Mouse (Mus musculus) left cerebral cortex, postnatal 25 days (tissue): Measurements from ENCODE around the gene Olfr638. TPM values are rescaled to one million over a fixed set of nuclear protein-coding genes. Genes with fewer than 3 reads are reported as not detected.
"Not testable (repeated sequence)": the region's sequence is repeated elsewhere in the genome, so short reads cannot be mapped to it uniquely, and the experiment has no call there.

Experiments
- DNase-seq, 2 experiments: peaks; one replicate each; pipeline ENCODE4 v3.0.0; 2022; ENCODE audit warnings: low spot score in 2 of 2, mixed read lengths in 1 of 2
- intact Hi-C: fragments of 180-260 bp; cut with DNase I; formaldehyde crosslinking; loops from one replicate; pipeline ENCODE4 v1.15.1; 2025
- total RNA-seq, 2 experiments: library from RNA; stranded (reverse); gene quantifications; 2 replicates each; pipeline ENCODE4 v1.2.3; 2021

Gene Olfr638
- total RNA-seq = not detected

DNA sequence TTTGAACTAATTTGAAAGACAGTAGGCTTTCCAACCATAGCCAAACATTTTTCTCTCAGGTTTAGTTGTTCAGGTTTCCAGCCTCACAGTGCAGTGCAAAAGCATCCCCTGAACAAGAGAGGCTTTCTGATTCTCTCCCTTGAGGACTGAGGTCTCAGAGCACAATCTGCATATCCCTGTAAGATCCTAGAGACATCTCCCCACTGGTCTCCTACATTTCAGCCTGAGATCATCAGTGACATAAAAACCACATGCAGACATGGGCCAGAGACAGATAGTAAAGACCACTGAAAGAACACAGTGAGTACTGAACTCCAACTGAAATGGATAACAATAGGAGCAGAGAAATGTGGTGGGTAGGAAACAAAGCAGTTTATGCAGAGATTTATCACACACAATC lies at the start of gene Olfr638:
Gene Olfr638 (plus strand): TSS at position 301 of the 400 bp plus-strand sequence.
- DNase-seq = no peak
- intact Hi-C loops = no loop called here

DNA sequence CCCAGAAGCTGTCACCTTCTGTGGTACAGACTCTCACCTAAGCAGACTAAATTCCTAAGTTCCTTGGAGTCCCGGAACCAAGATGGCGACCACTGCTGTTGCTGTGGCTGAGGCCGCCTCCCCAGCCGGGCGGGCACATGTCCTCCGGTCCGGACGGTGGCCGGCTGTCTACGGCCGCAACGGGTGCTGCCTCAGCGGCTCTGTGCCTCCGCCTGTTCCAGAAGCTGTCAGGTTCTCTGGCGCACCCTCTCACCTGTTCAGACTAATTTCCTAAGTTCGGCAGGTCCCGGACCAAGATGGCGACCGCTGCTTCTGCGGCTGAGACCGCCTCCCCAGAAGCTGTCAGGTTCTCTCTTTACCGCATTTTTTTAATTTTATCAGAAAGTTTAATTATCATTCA lies 31.7 kb upstream of the Olfr638 start:
- DNase-seq, intact Hi-C loops: not testable (repeated sequence)

DNA sequence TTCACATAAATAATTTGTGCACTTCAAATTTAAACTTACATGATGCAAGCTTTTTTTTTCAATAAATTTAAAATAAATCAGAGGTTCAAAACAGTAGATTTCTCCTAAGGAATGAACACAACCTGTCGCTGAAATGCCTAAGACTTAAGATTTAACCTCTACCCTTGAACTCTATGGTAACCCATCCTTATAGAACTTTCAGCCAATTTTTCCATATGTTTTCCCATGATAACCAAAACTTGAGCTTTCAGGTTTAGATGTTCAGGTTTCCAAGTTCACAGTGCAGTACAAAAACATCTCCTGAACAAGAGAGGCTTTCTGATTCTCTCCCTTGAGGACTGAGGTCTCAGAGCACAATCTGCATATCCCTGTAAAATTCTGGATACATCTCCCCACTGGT lies 27.7 kb upstream of the Olfr638 start, which contains the start of gene Olfr635:
Gene Olfr635 (plus strand): TSS at position 301 of the 400 bp plus-strand sequence.
- no peak for DNase-seq
- intact Hi-C loops = no loop called here

DNA sequence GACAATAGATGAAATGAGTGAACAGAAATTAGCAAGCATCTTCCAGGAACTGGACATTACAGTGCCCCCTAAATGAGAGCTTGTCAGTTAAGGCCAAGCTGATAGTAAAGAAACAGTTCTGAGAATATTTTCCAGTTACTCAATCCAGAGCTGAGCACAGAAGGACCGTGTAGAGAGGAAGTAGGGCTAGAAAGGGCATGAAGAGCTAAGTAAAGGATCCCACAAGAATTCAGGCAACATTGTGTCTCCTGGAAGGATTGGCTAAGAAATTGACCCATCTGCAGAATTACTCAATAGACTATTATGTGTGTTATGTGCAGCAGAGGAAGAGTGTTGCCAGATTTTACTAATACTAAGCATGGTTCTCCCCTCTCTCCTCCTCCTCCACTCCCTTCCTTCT lies 26.8 kb upstream of the Olfr638 start:
- DNase-seq = no peak
- intact Hi-C loops = no loop called here

DNA sequence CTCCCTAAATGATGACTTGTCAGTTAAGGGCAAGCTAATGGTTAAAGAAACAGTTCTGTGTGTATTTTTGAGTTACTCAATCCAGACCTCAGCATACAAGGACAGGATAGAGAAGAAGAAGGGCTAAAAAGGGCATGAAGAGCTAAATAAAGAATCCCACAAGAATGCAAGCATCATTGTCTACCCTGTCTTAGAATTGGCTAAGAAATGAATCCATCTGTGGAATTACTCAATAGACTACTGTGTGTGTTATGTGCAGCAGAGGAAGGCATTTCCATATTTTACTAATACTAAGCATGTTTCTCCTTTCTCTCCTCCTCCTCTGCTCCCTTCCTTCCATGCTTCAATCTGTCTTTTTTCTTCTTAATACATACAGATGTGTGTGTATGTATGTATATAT lies 578 bp downstream of the Olfr638 start:
- intact Hi-C loops = no loop called here

DNA sequence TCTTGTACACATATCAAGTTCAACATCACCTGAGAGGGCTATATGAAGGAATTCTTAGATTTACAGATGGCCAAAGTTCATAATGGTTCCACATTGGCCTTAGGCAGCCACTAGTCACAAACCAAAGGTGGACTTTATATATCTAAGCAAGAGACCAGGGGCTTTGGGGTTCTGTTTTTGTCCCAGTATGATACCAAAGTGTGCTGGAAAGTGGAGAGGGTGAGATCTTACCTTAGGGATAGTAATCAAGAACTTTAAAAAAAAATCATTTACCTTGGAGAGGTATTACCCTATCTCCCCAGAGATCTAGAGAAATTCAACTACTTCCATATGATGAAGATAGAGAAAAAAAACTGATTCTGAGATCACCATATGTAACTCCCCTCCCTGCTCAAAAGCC lies 18.7 kb downstream of the Olfr638 start, which contains the start of gene Olfr639:
Gene Olfr639 (minus strand): TSS at position 101 of the 400 bp plus-strand sequence.
- DNase-seq = no peak
- intact Hi-C loops = no loop called here

More for the DNA sequence above, 578 bp downstream of the Olfr638 start:
- DNase-seq = no peak

DNA sequence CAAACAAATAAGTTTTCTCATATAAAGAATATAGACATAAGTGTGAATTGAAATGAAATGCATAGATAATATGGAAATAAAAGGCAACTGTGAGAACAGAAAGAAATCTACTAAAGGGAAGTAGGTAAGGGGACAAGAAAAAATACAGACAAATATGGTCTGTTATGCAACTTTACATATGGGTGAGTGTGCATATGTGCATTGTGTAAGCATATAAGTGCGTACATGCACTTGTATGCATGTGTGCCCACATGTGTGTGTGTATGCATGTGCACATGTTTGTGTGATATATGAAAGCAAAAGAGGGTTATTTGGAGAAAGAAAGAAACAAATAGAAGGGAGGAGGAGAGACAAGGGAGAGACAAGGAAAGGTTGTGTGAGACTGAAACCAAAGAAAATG lies 20.4 kb downstream of the Olfr638 start:
- DNase-seq = no peak
- intact Hi-C loops = no loop called here

DNA sequence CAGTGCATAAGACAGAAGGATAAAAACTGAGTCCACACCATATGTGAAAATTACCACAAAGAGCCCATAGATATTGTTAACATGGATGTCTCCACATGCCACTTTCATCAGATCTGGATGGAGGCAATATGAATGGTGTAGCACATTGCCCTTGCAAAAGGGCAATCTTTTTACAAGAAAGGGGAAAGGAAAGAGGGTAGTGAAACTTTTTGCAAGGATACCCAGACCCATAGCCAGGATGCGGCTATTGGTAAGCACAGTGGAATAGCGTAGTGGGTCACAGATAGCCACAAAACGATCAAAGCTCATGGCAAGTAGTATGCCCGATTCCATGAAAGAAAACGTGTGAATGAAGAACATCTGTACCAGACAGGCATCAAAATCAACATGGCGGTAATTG lies 23.1 kb downstream of the Olfr638 start:
- no peak for DNase-seq
- intact Hi-C loops = no loop called here

DNA sequence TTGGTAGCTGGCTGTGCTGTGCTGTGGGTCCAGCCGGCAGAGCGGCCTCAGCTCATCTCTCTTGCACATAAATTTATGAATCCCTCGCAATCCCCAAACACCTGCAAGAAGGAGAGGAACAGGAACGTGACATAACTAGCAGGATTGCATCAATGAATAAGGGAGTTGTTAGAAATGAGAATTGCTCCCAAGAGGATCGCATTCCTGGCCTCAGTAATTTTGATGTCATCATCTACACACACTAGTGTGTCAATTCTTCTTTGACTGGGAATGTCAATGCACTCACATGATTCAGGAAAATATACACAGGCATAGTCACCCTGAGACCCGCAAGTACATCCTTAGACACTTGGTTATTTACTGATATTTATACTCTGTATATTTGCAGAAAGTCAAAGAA lies 26.9 kb downstream of the Olfr638 start, which contains the start of gene Olfr640:
Gene Olfr640 (minus strand): TSS at position 101 of the 400 bp plus-strand sequence.
- intact Hi-C loops = no loop called here

DNA sequence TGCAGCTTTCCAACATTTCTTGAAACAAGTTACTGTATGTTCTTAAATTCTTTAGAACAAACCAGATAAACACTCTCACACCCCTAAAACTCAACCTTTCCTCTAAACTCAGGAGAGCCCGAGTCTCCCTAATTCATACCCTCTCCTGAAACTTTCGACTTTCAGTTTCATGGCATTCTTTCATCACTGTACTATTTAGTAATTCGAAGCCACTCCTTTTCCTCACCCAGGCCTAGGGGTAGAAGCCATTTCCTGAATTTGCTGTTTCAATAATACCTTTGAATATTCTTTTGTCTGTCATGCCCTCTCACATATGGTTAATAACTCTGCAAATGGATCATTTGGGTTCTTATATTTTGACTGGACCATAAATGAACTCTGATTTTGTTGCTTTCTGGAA lies 28.4 kb downstream of the Olfr638 start:
- DNase-seq = no peak
- intact Hi-C loops = no loop called here

More for the DNA sequence above, 26.9 kb downstream of the Olfr638 start, which contains the start of gene Olfr640:
- no peak for DNase-seq

DNA sequence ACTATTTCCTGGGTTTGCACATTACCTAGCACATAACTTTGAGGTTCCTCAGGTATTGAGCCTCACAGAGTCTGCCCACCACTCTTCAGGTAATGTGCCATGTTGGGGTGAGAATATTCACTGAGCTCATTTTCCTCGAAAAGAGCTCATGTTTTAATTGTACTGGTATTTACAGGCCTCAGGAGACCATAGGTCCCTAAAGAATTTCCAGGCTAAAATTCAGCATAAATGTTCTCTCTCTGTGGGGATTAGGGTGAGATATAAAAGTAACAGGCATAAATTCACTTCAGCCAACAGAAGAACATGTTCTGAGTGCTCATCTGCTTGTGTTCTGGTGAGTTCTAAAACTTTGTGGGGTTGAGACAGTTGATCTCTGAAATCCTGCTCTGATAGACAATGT lies 36.6 kb downstream of the Olfr638 start, which contains the start of gene Olfr641:
Gene Olfr641 (plus strand): TSS at position 301 of the 400 bp plus-strand sequence.
- intact Hi-C loops = no loop called here
- no peak for DNase-seq

DNA sequence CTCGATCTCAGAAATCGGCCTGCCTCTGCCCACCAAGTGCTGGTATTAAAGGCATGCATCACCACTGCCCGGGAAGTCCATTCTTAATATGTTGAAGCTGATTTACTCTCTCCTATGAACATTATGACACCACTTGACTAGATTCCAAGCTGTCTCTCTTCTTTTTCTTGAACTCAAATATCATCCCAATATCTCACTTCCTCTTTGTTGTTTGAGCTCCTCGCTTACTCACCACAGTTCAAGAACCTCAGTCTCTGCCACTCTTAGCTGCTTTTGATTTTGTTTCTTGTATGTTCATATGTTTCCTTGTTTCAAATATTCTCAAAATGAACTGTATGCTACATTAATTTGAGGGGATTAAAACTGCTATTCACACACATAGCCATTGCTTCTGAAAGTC lies 52.2 kb downstream of the Olfr638 start:
- intact Hi-C loops = no loop called here
- no peak for DNase-seq

DNA sequence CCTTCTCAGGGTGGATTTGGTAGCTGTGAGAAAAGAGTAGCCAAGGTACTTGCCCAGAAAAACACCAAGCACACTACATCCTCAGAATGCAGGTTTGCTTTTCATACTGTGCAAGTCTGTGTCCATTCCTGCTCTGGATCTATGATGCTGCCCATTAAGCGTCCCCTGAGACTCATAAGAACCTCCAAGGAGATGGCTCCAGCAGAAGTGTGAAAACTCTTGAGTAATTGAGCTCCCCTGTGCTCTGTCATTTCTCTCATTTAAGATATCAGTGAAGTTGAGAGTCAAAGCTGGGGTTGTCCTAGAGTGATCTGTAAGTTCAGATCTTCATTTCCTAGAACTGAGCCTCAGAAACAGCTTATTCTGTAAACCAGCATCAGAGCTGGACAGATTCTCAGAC lies 54.0 kb downstream of the Olfr638 start, which contains the start of gene Olfr642:
Gene Olfr642 (minus strand): TSS at position 101 of the 400 bp plus-strand sequence.
- intact Hi-C loops = no loop called here

More for the DNA sequence above, 54.0 kb downstream of the Olfr638 start, which contains the start of gene Olfr642:
- no peak for DNase-seq

Other genes with a start within 250 kb of the Olfr638 start
- gene Olfr630, start 241.4 kb upstream of the Olfr638 start, total RNA-seq = not detected
- not detected for gene Olfr69, start 227.2 kb upstream of the Olfr638 start, total RNA-seq
- not detected for gene Olfr68, start 219.0 kb upstream of the Olfr638 start, total RNA-seq
- not detected for gene Olfr67, start 206.9 kb upstream of the Olfr638 start, total RNA-seq
- 10 to 100 TPM; 78.9 to 84.4 TPM for gene Hbb-bt, start 184.8 kb upstream of the Olfr638 start, total RNA-seq
- gene Hbb-bs, start 170.7 kb upstream of the Olfr638 start, total RNA-seq = 100 to 1,000 TPM; 511 to 567 TPM
- not detected for gene Hbb-bh2, start 158.2 kb upstream of the Olfr638 start, total RNA-seq
- not detected for gene Hbb-bh1, start 155.6 kb upstream of the Olfr638 start, total RNA-seq
- not detected for gene Hbb-y, start 145.5 kb upstream of the Olfr638 start, total RNA-seq
- not detected for gene Olfr66, start 112.5 kb upstream of the Olfr638 start, total RNA-seq
- gene Olfr64, start 104.3 kb upstream of the Olfr638 start, total RNA-seq = not detected
- gene Olfr65, start 95.3 kb upstream of the Olfr638 start, total RNA-seq = not detected
- not detected for gene Olfr631, start 69.9 kb upstream of the Olfr638 start, total RNA-seq
- not detected for gene Olfr632, start 64.4 kb upstream of the Olfr638 start, total RNA-seq
- not detected for gene Olfr633, start 54.3 kb upstream of the Olfr638 start, total RNA-seq
- gene Olfr635, start 27.6 kb upstream of the Olfr638 start, total RNA-seq = under 1 TPM; 0.05 to 0.07 TPM
- gene Olfr639, start 18.6 kb downstream of the Olfr638 start, total RNA-seq = under 1 TPM; 0.07 to 0.16 TPM
- gene Olfr640, start 26.8 kb downstream of the Olfr638 start, total RNA-seq = not detected
- not detected for gene Olfr641, start 36.7 kb downstream of the Olfr638 start, total RNA-seq
- gene Olfr642, start 53.9 kb downstream of the Olfr638 start, total RNA-seq = not detected
- not detected for gene 4930516K23Rik, start 62.7 kb downstream of the Olfr638 start, total RNA-seq
- gene Olfr644, start 73.1 kb downstream of the Olfr638 start, total RNA-seq = not detected
- not detected for gene Olfr645, start 86.7 kb downstream of the Olfr638 start, total RNA-seq
- gene Olfr646, start 106.1 kb downstream of the Olfr638 start, total RNA-seq = under 1 TPM in 1 of 2 experiments, not detected in 1; 0.14 TPM
- not detected for gene Ubqln5, start 131.1 kb downstream of the Olfr638 start, total RNA-seq
- gene Olfr643, start 138.7 kb downstream of the Olfr638 start, total RNA-seq = not detected
- not detected for gene Ubqln3, start 144.5 kb downstream of the Olfr638 start, total RNA-seq
- gene Ubqlnl, start 151.8 kb downstream of the Olfr638 start, total RNA-seq = not detected
- gene Olfm5, start 166.1 kb downstream of the Olfr638 start, total RNA-seq = not detected
- under 1 TPM; 0.41 to 0.55 TPM for gene Olfr648, start 184.6 kb downstream of the Olfr638 start, total RNA-seq
- gene Olfr649, start 197.2 kb downstream of the Olfr638 start, total RNA-seq = not detected
- gene Trim6, start 220.0 kb downstream of the Olfr638 start, total RNA-seq = under 1 TPM; 0.34 to 0.55 TPM
- 1 to 10 TPM; 1.4 to 1.5 TPM for gene Trim34a, start 245.7 kb downstream of the Olfr638 start, total RNA-seq